Mouse (Mus musculus) neutrophil, adult 65 days (primary cell): ENCODE results near the gene Gm26602. TPM values are rescaled to one million over a fixed set of nuclear protein-coding genes. Genes with fewer than 3 reads are reported as not detected.

ENCODE experiments used
- total RNA-seq: library from RNA; stranded (reverse); gene quantifications from 2 replicates; pipeline ENCODE4 v1.2.4, GENCODE M21; 2023

Gm26602 gene
- total RNA-seq = not detected in 2 replicates

GRCm38 (mm10) chr10:79910556-79910955, at the start of gene Gm26602:
Gene Gm26602 (plus strand): TSS chr10:79910856.

GRCm38 (mm10) chr10:79874290-79874862, 36.3 kb upstream of the Gm26602 start, which contains the start of the genes Prtn3 and Plppr3:
Gene Prtn3 (plus strand): TSS chr10:79874476.
Gene Plppr3 (minus strand): TSS chr10:79874634.

GRCm38 (mm10) chr10:79886054-79886453, 24.6 kb upstream of the Gm26602 start, which contains the start of gene Elane:
Gene Elane (plus strand): TSS chr10:79886247.

GRCm38 (mm10) chr10:79890670-79891069, 20.0 kb upstream of the Gm26602 start, which contains the start of gene Cfd:
Gene Cfd (plus strand): TSS chr10:79890853.

GRCm38 (mm10) chr10:79908167-79909091, 2.2 kb upstream of the Gm26602 start, which contains the start of gene Med16:
Gene Med16 (minus strand): TSS chr10:79908923.

GRCm38 (mm10) chr10:79916808-79917531, 6.3 kb downstream of the Gm26602 start, which contains the start of gene Kiss1r:
Gene Kiss1r (plus strand): TSS chr10:79916971.

GRCm38 (mm10) chr10:79920958-79921535, 10.4 kb downstream of the Gm26602 start, which contains the start of gene R3hdm4:
Gene R3hdm4 (minus strand): TSS chr10:79921208.

GRCm38 (mm10) chr10:79926491-79927323, 16.1 kb downstream of the Gm26602 start, which contains the start of gene Arid3a:
Gene Arid3a (plus strand): TSS chr10:79927043.

GRCm38 (mm10) chr10:79959847-79960601, 49.4 kb downstream of the Gm26602 start, which contains the start of gene Wdr18:
Gene Wdr18 (plus strand): TSS chr10:79960152.

Other genes starting within 250 kb of the Gm26602 start
- not detected in 2 replicates for gene Madcam1, start 246.3 kb upstream of the Gm26602 start, total RNA-seq
- 16.1 and 19.4 TPM in 2 replicates for gene Tpgs1, start 241.5 kb upstream of the Gm26602 start, total RNA-seq
- 62.7 and 69.8 TPM in 2 replicates for gene Cdc34, start 228.7 kb upstream of the Gm26602 start, total RNA-seq
- 1.6 and 2.3 TPM in 2 replicates for gene Gzmm, start 221.8 kb upstream of the Gm26602 start, total RNA-seq
- 78.7 and 95.6 TPM in 2 replicates for gene Bsg, start 206.4 kb upstream of the Gm26602 start, total RNA-seq
- gene Hcn2, start 194.2 kb upstream of the Gm26602 start, total RNA-seq = not detected in 2 replicates
- gene Polrmt, start 164.3 kb upstream of the Gm26602 start, total RNA-seq = 10.1 and 11.3 TPM in 2 replicates
- gene Fgf22, start 155.8 kb upstream of the Gm26602 start, total RNA-seq = not detected in 2 replicates
- 18.7 and 24.0 TPM in 2 replicates for gene Rnf126, start 143.9 kb upstream of the Gm26602 start, total RNA-seq
- gene Fstl3, start 133.6 kb upstream of the Gm26602 start, total RNA-seq = 3.4 and 5.5 TPM in 2 replicates
- 15.8 and 16.6 TPM in 2 replicates for gene Prss57, start 119.9 kb upstream of the Gm26602 start, total RNA-seq
- gene Palm, start 117.3 kb upstream of the Gm26602 start, total RNA-seq = 104 and 146 TPM in 2 replicates
- 0.60 and 1.1 TPM in 2 replicates for gene Misp, start 89.9 kb upstream of the Gm26602 start, total RNA-seq
- gene Ptbp1, start 56.4 kb upstream of the Gm26602 start, total RNA-seq = 224 and 230 TPM in 2 replicates
- gene Prtn3, start 36.4 kb upstream of the Gm26602 start, total RNA-seq = 374 and 461 TPM in 2 replicates
- gene Plppr3, start 36.2 kb upstream of the Gm26602 start, total RNA-seq = 21.5 and 22.3 TPM in 2 replicates
- gene Elane, start 24.6 kb upstream of the Gm26602 start, total RNA-seq = 409 and 433 TPM in 2 replicates
- gene Cfd, start 20.0 kb upstream of the Gm26602 start, total RNA-seq = not detected in 2 replicates
- gene Med16, start 1.9 kb upstream of the Gm26602 start, total RNA-seq = 38.8 and 45.7 TPM in 2 replicates
- 5.0 and 5.7 TPM in 2 replicates for gene Kiss1r, start 6.1 kb downstream of the Gm26602 start, total RNA-seq
- 563 and 732 TPM in 2 replicates for gene R3hdm4, start 10.4 kb downstream of the Gm26602 start, total RNA-seq
- 203 and 226 TPM in 2 replicates for gene Arid3a, start 16.2 kb downstream of the Gm26602 start, total RNA-seq
- gene Wdr18, start 49.3 kb downstream of the Gm26602 start, total RNA-seq = 13.5 and 19.5 TPM in 2 replicates
- gene Grin3b, start 59.9 kb downstream of the Gm26602 start, total RNA-seq = 0.16 and 0.19 TPM in 2 replicates
- 65.1 and 75.1 TPM in 2 replicates for gene Tmem259, start 73.5 kb downstream of the Gm26602 start, total RNA-seq
- 381 and 568 TPM in 2 replicates for gene Cnn2, start 77.7 kb downstream of the Gm26602 start, total RNA-seq
- 105 and 153 TPM in 2 replicates for gene Abca7, start 85.6 kb downstream of the Gm26602 start, total RNA-seq
- gene Arhgap45, start 105.8 kb downstream of the Gm26602 start, total RNA-seq = 445 and 546 TPM in 2 replicates
- gene Polr2e, start 128.9 kb downstream of the Gm26602 start, total RNA-seq = 31.6 and 36.0 TPM in 2 replicates
- 228 and 229 TPM in 2 replicates for gene Gpx4, start 136.3 kb downstream of the Gm26602 start, total RNA-seq
- 164 and 210 TPM in 2 replicates for gene Sbno2, start 194.7 kb downstream of the Gm26602 start, total RNA-seq
- 193 and 249 TPM in 2 replicates for gene Stk11, start 204.9 kb downstream of the Gm26602 start, total RNA-seq
- 81.5 and 92.7 TPM in 2 replicates for gene Atp5d, start 227.8 kb downstream of the Gm26602 start, total RNA-seq
- 0.61 and 1.3 TPM in 2 replicates for gene Cbarp, start 230.0 kb downstream of the Gm26602 start, total RNA-seq
- gene Midn, start 237.4 kb downstream of the Gm26602 start, total RNA-seq = 220 and 226 TPM in 2 replicates